Mouse (Mus musculus) gastrocnemius, postnatal 4 days (tissue): Measurements from ENCODE around the gene Tph2. TPM values are rescaled to one million over a fixed set of nuclear protein-coding genes. Genes with fewer than 3 reads are reported as not detected.

ENCODE experiments used
- DNase-seq, 2 experiments: peaks; one replicate each; pipeline ENCODE4 v3.0.0; 2021 to 2022; ENCODE audit warnings: low spot score in 2 of 2, mixed read lengths in 2 of 2
- total RNA-seq, 2 experiments: library from RNA; stranded (reverse); gene quantifications; 2 replicates each; pipeline ENCODE4 v1.2.3; 2021

Gene Tph2
- total RNA-seq, 2 experiments from 2014 or later: not detected

GRCm38 (mm10) chr10:115143641-115144040 lies 41.2 kb downstream of the Tph2 start:
- DNase-seq: peak in 1 of 2 experiments; percentile 16

DNA sequence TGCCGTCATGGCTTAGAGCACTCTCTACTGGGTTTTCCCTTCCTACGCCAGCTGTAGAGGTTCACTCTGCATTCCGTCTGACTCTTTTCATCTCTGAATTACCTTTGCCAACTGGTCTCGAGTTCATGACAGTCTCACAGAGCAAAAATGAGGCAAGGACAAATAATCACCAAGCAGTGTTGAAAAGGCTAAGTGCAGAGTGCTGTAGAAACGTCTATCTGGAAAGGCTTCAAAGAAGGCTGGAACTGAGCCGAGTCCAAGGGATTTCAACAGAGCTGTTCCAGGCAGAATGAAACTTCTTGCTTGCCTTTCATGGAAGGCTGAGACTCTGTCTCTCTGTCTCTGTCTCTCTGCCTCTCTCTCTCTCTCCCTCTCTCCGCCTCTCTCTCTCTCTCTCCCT lies 47.8 kb downstream of the Tph2 start:
- DNase-seq: no peak

GRCm38 (mm10) chr10:115127907-115128306 lies 56.9 kb downstream of the Tph2 start:
- DNase-seq: no peak

DNA sequence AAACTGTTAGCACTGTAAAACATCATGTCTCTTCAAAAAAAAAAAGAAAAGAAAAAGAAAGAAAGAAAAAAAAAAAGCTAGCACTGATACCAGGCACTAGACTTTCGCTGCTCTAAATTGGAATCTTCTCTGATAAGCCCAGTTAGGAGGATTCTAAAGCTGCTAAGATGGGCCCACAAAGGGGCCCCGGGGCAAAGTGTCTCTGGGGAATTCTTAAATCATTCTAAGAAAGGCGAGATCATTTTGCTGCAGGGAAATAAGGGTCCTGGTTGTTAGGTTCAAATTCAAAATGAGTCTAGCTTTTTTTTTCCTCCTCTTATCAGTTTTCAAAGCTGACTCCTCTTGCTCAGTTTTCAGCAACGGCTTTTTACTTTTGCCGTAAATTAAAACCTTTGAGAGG lies 59.3 kb downstream of the Tph2 start:
- DNase-seq: no peak

GRCm38 (mm10) chr10:115125027-115125426 lies 59.8 kb downstream of the Tph2 start:
- no peak for DNase-seq

DNA sequence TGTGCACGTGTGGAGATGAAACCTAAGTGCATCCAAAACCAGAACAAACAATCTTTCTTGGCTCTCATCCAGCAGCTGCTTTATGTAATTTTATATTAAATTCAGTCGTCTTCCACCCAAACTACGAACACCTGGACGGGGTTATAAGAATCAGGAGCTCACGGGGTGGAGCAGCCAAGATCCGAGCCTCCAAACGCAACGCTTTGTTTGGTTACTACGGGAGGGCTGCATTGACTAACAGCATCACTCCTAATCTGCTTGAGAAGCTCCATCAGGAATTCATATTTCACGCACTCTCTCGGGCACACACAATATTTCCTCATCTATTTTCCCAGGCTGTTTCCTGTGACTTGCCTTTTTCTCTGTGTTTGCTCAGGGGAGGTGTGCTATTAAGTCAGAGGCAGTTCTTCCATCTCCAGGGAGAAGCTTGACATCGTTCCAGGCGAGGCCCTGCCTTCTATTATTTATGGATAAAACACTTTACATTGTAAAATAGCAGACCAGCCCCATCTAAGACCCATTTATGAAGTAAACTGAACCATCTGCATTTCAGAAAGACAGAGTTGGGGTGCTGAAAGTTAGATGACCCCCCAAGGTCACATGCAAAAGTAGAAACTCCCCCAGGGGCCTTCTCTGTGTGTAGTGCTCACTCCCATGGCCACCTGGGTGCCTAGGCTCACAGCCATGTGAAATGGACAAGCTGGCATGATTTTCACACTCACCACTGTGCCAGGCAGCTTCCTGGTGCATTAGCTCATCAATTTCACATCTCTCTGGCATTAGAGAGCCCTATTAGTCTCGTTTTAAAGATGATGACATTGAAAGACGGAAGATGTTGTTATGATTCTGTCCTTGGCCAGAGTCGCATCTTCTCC lies 76.9 kb downstream of the Tph2 start:
- no peak for DNase-seq

GRCm38 (mm10) chr10:115104175-115104574 lies 80.6 kb downstream of the Tph2 start:
- DNase-seq: no peak

GRCm38 (mm10) chr10:115099890-115100580 lies 84.8 kb downstream of the Tph2 start:
- no peak for DNase-seq

DNA sequence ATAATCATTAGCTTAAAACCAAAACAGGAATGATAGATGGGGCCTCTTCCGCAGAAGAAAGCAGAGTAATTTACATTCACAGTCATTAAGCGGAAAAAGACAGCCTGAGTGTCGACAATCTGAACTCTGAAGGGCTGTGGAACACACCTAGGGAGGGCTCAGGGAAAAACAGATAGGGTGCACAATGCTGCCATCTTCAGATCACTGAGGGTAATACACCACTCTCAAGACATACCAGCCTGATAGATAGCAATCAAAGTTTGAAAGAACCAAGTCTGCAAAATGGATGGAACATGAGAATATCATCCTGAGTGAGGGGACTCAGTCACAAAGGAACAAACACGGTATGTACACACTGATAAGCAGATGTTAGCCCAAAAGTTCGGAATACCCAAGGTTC lies 87.7 kb downstream of the Tph2 start:
- peak in 1 of 2 experiments; percentile 16 for DNase-seq

- DNase-seq: no peak
Observed at GRCm38 (mm10) chr10:115096191-115096590, 88.6 kb downstream of the Tph2 start.

GRCm38 (mm10) chr10:115078232-115078631 lies 106.6 kb downstream of the Tph2 start:
- no peak for DNase-seq

GRCm38 (mm10) chr10:115069123-115069911 lies 115.5 kb downstream of the Tph2 start:
- no peak for DNase-seq

- DNase-seq: no peak
Observed at GRCm38 (mm10) chr10:115063936-115064335, 120.9 kb downstream of the Tph2 start.

DNA sequence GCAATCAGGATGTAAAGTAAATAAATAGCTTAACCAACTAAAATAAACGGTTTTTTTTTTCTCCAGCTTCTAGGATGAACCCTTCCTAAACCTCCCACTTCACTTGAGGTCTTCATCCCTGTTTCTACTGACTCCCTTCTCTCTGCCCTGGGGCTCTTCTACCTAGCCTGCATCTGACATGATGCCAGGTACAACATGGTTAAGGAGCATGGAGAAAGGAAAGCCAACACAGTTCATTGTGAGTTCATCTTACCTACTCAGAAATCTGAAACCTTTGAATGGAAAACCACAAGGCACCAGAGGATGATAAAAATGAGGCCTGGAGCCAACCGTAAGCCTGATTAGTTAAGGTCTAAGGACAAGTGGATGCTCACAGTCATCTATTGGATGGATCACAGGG lies 123.3 kb downstream of the Tph2 start:
- no peak for DNase-seq

GRCm38 (mm10) chr10:115060759-115061158 lies 124.1 kb downstream of the Tph2 start:
- DNase-seq: no peak

DNA sequence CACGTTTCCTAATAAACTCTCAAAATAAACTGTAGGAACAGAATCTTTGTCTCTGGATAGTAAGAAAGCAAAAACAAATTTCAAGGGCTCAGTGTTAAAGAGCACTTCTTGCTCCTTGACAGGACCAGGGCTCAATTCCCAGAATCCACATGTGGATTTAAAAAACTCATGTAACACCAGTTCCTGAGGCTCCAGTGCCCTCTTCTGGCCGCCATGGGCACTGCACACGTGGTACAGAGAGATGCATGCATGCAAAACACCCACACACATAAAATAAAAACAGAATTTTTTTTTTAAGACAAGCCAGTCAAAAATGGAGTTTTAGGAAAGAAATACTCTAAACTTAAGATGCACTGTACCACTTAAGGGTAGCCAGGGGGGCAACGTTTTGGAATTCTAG lies 133.2 kb downstream of the Tph2 start:
- no peak for DNase-seq

GRCm38 (mm10) chr10:115050674-115051073 lies 134.1 kb downstream of the Tph2 start:
- DNase-seq: no peak

DNA sequence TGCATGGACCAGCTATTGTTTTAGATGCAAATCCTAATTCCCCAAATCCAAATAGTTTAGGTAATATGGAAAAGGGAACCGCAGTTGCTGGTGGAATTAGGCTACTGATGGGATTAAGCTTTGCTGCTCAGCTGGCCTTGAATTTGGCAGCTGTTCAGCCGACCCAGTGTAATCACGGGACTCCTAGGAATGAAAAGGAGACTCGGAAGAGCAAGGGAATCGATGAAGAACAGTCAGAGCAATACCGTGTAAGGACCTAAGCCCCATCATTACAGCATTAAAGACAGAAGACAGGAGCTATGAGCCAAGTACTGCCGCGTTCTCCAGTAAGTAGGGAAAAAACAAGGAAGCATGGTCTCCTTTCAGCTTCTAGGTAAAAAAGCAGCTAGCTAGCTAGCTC lies 134.6 kb downstream of the Tph2 start:
- no peak for DNase-seq

DNA sequence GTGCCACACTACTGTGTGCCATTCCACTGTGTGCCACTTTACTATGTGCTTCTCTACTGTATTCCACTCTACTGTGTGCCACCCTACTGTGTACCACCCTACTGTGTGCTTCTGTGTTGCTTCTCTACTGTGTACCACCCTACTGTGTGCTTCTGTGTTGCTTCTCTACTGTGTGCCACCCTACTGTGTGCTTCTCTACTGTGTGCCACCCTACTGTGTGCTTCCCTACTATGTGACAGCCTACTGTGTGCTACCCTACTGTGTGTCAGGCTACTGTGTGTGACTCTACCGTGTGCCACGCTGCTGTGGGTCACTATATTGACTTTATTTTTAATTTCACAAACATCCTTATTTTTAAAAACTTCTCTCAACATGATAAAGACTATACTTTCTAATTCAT lies 136.3 kb downstream of the Tph2 start:
- no peak for DNase-seq

DNA sequence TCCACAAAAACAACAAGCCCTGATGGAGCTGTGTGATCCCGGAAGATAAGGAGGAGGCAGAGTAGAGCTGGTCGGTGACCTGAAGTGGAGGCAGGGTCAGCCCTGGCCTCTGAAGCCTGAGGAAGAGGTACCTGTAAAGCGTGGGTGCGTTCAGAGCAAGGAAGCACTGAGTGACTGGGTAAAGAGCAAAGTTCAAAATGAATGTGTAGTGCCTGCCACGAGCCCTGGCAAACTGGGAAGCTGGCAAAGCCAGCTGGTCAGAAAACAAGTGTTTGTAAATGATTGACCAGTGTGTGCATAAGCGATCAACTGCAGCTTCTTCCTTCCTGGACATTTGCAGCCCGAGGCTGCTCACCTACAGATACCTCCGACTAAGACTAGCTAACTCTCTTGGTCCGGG lies 149.1 kb downstream of the Tph2 start:
- no peak for DNase-seq
